Mouse (Mus musculus): ENCODE data around the gene Cpxm2. TPM values are rescaled to one million over a fixed set of nuclear protein-coding genes. Genes with fewer than 3 reads are reported as not detected.

Gene Cpxm2
- polyA plus RNA-seq, 1 experiment = not detected

- H3K79me3 ChIP-seq (ENCODE audit: low read depth) = no peaks in the 10 kb centered on the region
- peaks cover 3% of the 10 kb centered on the region for H3K27me3 ChIP-seq (ENCODE audit: control insufficient read depth, insufficient read depth, insufficient read length)
- H3K79me2 ChIP-seq (ENCODE audit: control insufficient read depth, insufficient read depth) = no peaks in the 10 kb centered on the region
- H3K4me3 ChIP-seq (ENCODE audit: insufficient read depth, poor library complexity, severe bottlenecking) = no peak overlapping the region
- no peaks in the 10 kb centered on the region for H3K36me3 ChIP-seq (ENCODE audit: control insufficient read depth, insufficient read depth)
- H3ac ChIP-seq (ENCODE audit: control insufficient read depth, insufficient read length, low read depth) = no peak overlapping the region
- TF ChIP-seq CEBPB (IDR thresholded peaks at IDR 0.05; ENCODE audit: low read depth) (no peak), MYOG (IDR thresholded peaks at IDR 0.05; ENCODE audit: control insufficient read depth, extremely low read depth, insufficient read length) (no peak), CTCF (IDR thresholded peaks at IDR 0.05; ENCODE audit: control insufficient read depth, insufficient read depth, insufficient read length) (no peak), FOSL1 (IDR thresholded peaks at IDR 0.05; ENCODE audit: insufficient read depth, low read length, poor library complexity, severe bottlenecking) (no peak), USF1 (IDR thresholded peaks at IDR 0.05; ENCODE audit: low read depth) (no peak)
These were observed 145.5 kb downstream of the Cpxm2 start for GRCm38 (mm10) chr7:132009002-132009401.

GRCm38 (mm10) chr7:132005996-132006696, 148.4 kb downstream of the Cpxm2 start:
- H3K27me3 ChIP-seq (ENCODE audit: control insufficient read depth, insufficient read depth, insufficient read length) = peaks cover 3% of the 10 kb centered on the region
- no peaks in the 10 kb centered on the region for H3K36me3 ChIP-seq (ENCODE audit: control insufficient read depth, insufficient read depth)
- no peaks in the 10 kb centered on the region for H3K79me3 ChIP-seq (ENCODE audit: low read depth)
- TF ChIP-seq CTCF (IDR thresholded peaks at IDR 0.05; ENCODE audit: control insufficient read depth, insufficient read depth, insufficient read length) = no peak
- TF ChIP-seq CEBPB (IDR thresholded peaks at IDR 0.05; ENCODE audit: low read depth) = no peak
- TF ChIP-seq FOSL1 (IDR thresholded peaks at IDR 0.05; ENCODE audit: insufficient read depth, low read length, poor library complexity, severe bottlenecking) = no peak
- TF ChIP-seq USF1 (IDR thresholded peaks at IDR 0.05; ENCODE audit: low read depth) = no peak
- TF ChIP-seq MAX (IDR thresholded peaks at IDR 0.05) = no peak
- no peak for TF ChIP-seq MYOG (IDR thresholded peaks at IDR 0.05; ENCODE audit: control insufficient read depth, extremely low read depth, insufficient read length)
- no peak for TF ChIP-seq MYOD1 (IDR thresholded peaks at IDR 0.05; ENCODE audit: control insufficient read depth, insufficient read length, low read depth)
- no peak overlapping the region for H3ac ChIP-seq (ENCODE audit: control insufficient read depth, insufficient read length, low read depth)
- H3K79me2 ChIP-seq (ENCODE audit: control insufficient read depth, insufficient read depth) = no peaks in the 10 kb centered on the region
- H3K4me3 ChIP-seq (ENCODE audit: insufficient read depth, poor library complexity, severe bottlenecking) = no peak overlapping the region

- Histone ChIP-seq H3K36me3 (ENCODE audit: control insufficient read depth, insufficient read depth) (no peaks in the 10 kb centered on the region), H3K79me3 (ENCODE audit: low read depth) (no peaks in the 10 kb centered on the region), H3K79me2 (ENCODE audit: control insufficient read depth, insufficient read depth) (no peaks in the 10 kb centered on the region), H3K4me3 (ENCODE audit: insufficient read depth, poor library complexity, severe bottlenecking) (no peak overlapping the region), H3K27me3 (ENCODE audit: control insufficient read depth, insufficient read depth, insufficient read length) (peaks cover 4% of the 10 kb centered on the region), H3ac (ENCODE audit: control insufficient read depth, insufficient read length, low read depth) (no peak overlapping the region)
- TF ChIP-seq CEBPB (IDR thresholded peaks at IDR 0.05; ENCODE audit: low read depth) = no peak
These were observed 161.7 kb downstream of the Cpxm2 start for GRCm38 (mm10) chr7:131992873-131993272.

- H3K79me2 ChIP-seq (ENCODE audit: control insufficient read depth, insufficient read depth) = no peaks in the 10 kb centered on the region
- no peak for TF ChIP-seq CEBPB (IDR thresholded peaks at IDR 0.05; ENCODE audit: low read depth)
- no peak for TF ChIP-seq MYOG (IDR thresholded peaks at IDR 0.05; ENCODE audit: control insufficient read depth, extremely low read depth, insufficient read length)
- no peak for TF ChIP-seq MAX (IDR thresholded peaks at IDR 0.05)
- TF ChIP-seq MYOD1 (IDR thresholded peaks at IDR 0.05; ENCODE audit: control insufficient read depth, insufficient read length, low read depth) = no peak
- TF ChIP-seq CTCF (IDR thresholded peaks at IDR 0.05; ENCODE audit: control insufficient read depth, insufficient read depth, insufficient read length) = no peak
- TF ChIP-seq USF1 (IDR thresholded peaks at IDR 0.05; ENCODE audit: low read depth) = no peak
- TF ChIP-seq FOSL1 (IDR thresholded peaks at IDR 0.05; ENCODE audit: insufficient read depth, low read length, poor library complexity, severe bottlenecking) = no peak
- H3K36me3 ChIP-seq (ENCODE audit: control insufficient read depth, insufficient read depth) = no peaks in the 10 kb centered on the region
- H3ac ChIP-seq (ENCODE audit: control insufficient read depth, insufficient read length, low read depth) = no peak overlapping the region
- H3K79me3 ChIP-seq (ENCODE audit: low read depth) = no peaks in the 10 kb centered on the region
- H3K4me3 ChIP-seq (ENCODE audit: insufficient read depth, poor library complexity, severe bottlenecking) = no peak overlapping the region
- peaks cover 4% of the 10 kb centered on the region for H3K27me3 ChIP-seq (ENCODE audit: control insufficient read depth, insufficient read depth, insufficient read length)
These were observed 162.3 kb downstream of the Cpxm2 start for GRCm38 (mm10) chr7:131992226-131992625.

- Histone ChIP-seq H3K4me3 (ENCODE audit: insufficient read depth, poor library complexity, severe bottlenecking) (no peak overlapping the region), H3K27me3 (ENCODE audit: control insufficient read depth, insufficient read depth, insufficient read length) (peaks cover 4% of the 10 kb centered on the region), H3ac (ENCODE audit: control insufficient read depth, insufficient read length, low read depth) (no peak overlapping the region), H3K79me3 (ENCODE audit: low read depth) (no peaks in the 10 kb centered on the region), H3K79me2 (ENCODE audit: control insufficient read depth, insufficient read depth) (no peaks in the 10 kb centered on the region), H3K36me3 (ENCODE audit: control insufficient read depth, insufficient read depth) (no peaks in the 10 kb centered on the region)
- TF ChIP-seq CTCF (IDR thresholded peaks at IDR 0.05; ENCODE audit: control insufficient read depth, insufficient read depth, insufficient read length) = no peak
- no peak for TF ChIP-seq MAX (IDR thresholded peaks at IDR 0.05)
- no peak for TF ChIP-seq MYOD1 (IDR thresholded peaks at IDR 0.05; ENCODE audit: control insufficient read depth, insufficient read length, low read depth)
- TF ChIP-seq FOSL1 (IDR thresholded peaks at IDR 0.05; ENCODE audit: insufficient read depth, low read length, poor library complexity, severe bottlenecking) = no peak
- no peak for TF ChIP-seq USF1 (IDR thresholded peaks at IDR 0.05; ENCODE audit: low read depth)
- TF ChIP-seq CEBPB (IDR thresholded peaks at IDR 0.05; ENCODE audit: low read depth) = no peak
- no peak for TF ChIP-seq MYOG (IDR thresholded peaks at IDR 0.05; ENCODE audit: control insufficient read depth, extremely low read depth, insufficient read length)
These were observed 165.5 kb downstream of the Cpxm2 start for GRCm38 (mm10) chr7:131989056-131989455.

Other genes starting within 250 kb of the Cpxm2 start
- not detected for gene Gpr26, start 188.3 kb downstream of the Cpxm2 start, polyA plus RNA-seq (2012; fragmentation: generic; extraction: Trizol)
- gene Chst15, start 162.5 kb upstream of the Cpxm2 start, polyA plus RNA-seq (2012; fragmentation: generic; extraction: Trizol) = 8.9 TPM

All from C2C12 (cell line).